Mouse (Mus musculus): Measurements from ENCODE around the gene Ap2a1. TPM values are rescaled to one million over a fixed set of nuclear protein-coding genes. Genes with fewer than 3 reads are reported as not detected.

Ap2a1 gene
- total RNA-seq, 4 experiments from 2014 or later = 99.8 to 139 (median 118) TPM

DNA sequence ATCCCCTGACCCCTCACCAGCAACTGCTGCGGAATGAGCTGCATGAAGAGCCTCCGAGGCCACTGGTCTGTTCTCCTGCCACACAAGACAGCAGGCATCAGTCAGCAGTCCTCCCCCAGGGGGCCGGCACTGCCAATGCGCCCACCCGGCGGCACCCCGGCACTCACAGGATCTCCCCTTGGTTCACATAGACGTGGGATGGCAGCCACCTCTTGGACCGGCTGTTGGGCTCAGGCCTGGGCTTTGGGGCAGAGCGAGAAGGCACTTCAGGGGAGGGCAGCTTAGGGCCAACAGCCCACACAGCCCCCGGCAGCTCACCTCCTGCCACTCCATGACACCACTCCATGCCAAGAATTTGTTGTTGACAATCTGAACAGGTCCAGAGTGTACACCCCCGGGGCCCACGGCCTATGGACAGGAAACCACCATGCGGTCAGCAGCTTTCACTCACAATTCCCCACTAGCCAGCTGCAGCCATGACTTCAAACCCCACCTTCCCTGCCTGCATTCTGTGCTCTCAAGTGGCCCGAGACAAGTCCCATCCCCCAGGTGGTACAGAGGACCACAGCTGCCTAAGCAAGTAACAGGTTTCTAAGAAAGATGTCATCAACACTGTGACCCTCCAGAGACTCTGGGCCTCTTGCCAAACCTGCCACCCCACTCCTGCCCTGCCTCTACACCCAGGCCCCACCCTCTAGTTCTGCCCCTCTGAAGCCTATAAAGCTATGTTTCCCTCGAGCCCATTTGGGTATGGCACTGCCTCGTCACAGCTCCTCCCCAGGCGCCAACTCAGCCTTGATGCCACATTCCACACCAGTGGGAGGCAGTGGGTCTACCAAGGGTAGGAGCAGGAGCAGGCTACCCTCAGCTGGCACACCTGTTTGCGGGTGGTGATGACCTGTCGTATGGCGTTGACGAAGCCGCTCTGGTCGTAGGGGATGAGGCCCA lies 64.4 kb downstream of the Ap2a1 start:
- DNase-seq = peak; percentile 45

DNA sequence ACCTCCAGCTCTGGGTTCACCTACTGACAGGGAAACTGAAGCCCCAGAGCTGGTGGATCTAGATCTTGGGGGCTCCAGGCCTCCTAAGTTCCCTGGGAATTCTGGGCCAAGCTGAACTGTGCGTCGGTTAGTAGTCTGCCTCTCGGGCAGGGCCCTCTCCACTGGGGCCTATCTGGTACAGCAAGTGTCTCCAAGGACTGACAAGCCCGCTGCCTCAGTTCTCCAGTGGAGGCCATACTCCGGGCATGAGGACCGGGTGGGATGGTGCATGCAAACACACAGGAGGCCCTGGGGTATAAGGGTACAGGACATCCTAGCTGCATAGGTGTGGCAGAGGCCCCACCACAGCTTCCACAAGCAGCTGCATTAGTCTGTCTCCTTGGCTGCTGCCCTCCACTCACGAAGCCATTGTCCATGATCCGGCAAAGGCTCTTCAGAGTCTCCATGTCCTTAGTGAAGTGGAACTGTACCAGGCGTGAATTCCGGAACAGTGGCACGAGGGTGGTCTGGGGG lies 65.3 kb downstream of the Ap2a1 start:
- DNase-seq = no peak

DNA sequence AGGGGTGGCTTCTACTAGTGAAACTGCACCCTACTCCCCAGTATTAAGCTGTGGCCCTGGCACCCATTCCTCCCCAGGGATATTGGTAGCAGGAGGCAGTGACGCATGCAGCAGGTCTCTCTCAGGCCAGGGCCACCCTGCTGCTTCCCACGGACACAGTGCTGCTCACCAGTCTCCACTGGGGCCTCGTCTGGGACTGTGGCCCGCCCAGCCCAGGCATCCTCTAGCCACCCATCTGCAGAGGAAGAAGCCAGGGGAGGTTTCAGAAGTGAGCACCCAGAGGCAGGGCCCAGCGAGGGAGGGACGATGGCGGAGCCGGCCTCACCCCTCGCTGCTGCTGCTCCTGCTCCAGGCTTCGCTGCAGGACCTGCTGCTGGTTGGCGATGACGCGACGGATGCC lies 66.1 kb downstream of the Ap2a1 start:
- DNase-seq = no peak

DNA sequence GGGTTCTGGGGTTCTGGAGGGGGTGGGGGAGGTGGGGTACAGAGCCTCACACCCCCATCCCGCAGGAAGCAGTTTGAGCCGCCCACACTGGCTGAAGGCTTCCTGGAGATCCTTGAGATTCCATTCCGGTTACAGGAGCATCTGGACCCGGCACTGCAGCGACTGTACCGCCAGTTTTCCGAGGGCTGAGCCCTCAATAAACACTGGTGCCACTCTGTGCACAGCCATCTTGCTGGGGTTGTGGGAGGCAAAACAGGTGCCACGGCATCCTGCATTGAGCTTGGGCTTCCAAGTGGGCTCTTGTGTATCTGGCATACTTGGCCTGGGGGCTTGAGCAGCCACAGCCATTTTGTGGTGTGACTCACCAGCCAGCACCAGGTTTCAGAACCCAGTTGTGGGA lies 66.9 kb downstream of the Ap2a1 start:
- no peak for DNase-seq

DNA sequence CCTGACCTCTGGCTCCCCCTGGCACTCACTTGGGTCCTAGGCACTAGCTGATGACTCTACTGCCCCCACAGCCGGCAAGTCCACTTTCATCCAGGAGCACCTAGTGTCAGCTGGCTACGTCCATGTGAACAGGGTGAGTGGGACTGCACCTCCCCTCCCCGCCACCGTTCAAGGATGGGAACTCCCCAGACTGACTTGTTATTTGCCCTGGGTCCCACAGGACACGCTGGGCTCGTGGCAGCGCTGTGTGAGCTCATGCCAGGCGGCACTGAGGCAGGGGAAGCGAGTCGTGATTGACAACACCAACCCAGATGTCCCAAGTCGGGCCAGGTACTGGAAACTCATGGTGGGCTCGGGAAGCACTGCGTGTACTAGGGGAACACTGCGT lies 67.9 kb downstream of the Ap2a1 start:
- DNase-seq = no peak

DNA sequence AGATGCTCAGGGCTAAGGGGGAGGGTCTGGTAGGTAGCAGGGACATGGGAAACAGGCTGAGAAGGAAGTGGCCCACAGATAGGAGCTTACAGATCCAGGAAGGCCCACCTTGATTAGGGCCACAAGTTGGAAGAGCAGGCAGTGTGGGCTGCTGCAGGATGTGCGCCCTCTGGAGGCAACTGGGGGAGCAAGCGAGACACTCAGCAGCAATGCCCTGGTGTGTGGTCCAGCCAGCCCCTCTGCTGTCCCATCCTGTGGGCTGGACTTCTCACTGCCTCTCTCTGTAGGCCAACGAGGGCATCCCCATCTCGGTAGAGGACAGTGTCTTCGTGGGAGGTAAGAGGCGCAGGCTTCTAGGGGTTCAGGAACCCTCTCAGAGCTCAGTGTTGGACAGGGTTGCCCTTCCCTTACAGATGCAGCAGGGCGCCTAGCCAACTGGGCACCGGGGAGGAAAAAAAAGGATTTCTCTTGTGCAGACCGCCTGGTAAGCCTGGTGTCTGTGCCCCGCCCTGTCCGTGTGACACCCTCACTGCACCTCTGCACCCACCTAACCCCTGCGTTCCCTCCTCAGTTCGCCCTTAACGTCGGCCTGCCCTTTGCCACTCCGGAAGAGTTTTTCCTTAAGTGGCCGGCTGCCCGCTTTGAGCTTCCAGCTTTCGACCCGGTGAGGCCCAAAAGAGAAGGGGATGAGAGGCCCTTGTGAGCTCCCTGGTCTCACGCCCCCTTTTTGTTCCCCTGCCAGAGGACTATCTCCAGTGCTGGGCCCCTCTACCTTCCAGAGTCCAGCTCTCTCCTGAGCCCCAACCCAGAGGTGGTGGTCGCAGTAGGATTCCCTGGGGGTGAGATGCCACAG lies 68.5 kb downstream of the Ap2a1 start:
- no peak for DNase-seq

DNA sequence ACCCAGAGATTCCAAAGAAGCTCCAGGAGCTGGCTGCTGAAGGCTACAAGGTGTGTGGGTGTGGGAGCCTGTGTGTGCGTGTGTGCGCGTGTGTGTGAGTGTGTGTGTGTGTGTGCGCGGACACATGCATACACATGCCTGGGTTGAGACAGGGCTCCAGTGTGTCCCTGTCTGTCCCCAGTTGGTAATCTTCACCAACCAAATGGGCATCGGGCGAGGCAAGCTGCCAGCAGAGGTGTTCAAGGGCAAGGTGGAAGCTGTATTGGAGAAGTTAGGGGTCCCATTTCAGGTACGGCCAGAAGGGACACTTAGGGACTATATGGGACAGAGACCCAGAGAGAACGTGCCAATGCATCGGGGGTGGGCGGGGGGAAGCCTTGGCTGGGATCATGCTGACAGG lies 69.4 kb downstream of the Ap2a1 start:
- no peak for DNase-seq

DNA sequence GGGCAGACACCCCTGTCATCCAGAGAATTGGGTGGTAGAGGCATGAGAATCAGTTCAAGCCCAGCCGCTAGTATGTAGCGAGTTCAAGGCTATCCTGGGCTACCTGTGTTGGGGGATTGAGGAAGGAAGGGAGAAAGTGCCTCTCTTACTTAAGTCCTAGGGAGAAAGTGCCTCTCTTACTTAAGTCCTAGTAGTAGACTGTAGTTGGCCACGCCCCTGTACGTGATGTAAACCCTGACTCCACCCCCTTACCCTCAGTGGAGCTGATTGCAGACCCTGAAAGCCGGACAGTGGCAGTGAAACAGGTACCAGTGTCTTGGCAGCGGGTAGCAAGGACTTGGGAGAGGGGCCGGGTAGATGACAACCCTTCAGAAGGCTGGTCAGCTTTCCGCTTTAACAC lies 71.4 kb downstream of the Ap2a1 start:
- no peak for DNase-seq

DNA sequence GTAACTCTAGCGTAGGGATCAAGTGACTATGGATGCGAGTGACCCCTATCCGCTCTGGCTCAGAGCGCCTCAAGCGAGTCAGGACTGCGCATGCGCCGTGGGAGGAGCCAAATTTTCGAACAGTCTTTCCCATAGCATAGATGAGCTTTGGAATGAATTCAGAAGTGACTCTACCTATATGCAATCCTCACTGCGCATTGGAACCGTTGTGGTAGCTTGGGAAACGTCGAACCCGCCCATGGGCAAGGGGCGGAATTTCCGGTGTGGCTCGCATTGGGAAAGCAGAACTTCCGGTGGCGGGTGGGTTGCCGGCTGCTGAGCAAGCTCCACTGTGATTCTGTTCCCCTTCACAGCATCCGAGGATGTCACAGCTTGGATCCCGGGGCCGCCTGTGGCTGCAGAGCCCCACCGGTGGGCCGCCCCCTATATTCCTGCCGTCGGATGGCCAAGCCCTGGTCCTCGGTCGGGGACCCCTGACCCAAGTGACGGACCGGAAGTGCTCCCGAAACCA lies 72.2 kb downstream of the Ap2a1 start, which contains the start of gene Pnkp:
Pnkp (plus strand) TSS at position 98 of the 511 bp plus-strand sequence.
- peak; percentile 82 for DNase-seq

DNA sequence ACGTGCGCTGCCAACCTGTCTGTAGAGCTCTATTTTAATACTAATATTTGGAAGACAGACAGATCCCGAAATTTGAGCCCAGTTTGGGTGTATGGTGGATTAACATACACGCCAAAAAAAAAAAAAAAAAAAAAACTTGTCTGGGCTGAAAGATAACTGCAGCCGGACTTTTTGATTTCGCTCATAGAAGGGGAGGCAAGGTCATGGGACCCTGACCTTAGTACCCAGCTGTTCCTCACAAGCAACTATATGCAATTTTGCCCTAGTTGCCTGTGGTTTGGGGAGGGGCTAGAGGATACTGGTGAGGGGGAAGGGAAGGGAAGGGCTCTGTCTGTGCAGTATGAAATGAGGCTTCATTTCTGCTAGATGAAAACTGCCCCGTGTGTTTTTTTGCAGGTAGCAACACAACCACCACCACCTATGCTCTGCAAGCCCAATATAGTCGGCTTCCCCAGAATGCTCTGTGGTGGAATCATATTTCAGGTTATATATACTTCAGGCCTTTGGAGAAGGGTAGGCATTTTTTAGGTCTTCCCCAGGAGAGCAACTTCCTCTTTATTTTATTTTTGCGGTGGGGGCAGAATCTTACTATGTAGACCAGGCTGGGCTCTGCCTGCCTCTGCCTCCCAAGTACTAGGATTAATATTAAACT lies 72.9 kb downstream of the Ap2a1 start:
- DNase-seq = no peak

DNA sequence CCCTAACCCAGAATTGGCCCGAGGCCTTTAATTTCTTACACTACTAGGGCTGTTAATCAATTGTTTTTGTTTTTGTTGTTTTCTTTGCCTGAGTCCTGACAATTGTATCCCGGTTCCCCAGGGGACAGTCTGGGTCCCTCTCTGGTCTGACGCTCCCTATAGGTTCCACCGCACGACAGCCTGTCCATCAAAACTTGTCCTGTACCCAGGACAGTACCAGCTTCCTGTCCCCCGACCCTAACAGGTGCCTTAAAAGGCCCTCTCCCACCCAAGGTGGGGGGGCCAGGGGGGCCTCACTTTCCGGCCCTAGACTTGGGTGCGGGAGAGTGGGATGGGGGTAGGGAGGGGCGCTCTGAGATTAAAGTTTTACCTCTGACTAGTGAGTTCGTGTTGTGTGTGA lies 74.3 kb downstream of the Ap2a1 start:
- no peak for DNase-seq

DNA sequence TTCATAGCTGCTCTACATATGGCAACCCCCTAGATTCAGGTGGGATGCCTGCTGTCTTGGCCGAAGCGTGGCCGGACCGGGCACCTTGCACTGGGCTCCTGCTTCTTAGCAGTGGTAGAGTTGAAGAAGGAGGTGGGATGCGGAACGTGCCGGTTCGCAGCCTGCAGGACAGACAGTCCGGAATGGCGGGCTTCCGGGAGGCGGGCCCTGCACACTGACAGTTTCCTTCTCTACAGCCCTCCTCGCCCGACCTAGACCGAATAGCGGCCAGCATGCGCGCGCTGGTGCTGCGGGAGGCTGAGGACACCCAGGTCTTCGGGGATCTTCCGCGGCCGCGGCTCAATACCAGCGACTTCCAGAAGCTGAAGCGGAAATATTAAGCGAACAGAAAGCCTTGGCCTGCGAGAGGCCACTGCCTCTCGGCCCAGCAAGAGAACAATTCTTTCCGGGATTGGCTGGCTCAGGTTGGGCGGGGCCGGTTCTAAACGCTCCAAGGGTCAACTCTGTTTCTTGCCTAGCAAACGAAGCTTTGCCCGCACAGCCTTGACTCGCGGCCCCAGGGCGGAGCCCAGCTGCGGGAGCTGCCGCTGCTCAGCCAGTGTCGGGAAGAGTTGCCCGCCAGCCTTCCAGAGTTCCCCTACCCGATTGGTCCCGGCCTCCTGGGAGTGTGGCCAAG lies 74.8 kb downstream of the Ap2a1 start:
- DNase-seq = peak; percentile 95

DNA sequence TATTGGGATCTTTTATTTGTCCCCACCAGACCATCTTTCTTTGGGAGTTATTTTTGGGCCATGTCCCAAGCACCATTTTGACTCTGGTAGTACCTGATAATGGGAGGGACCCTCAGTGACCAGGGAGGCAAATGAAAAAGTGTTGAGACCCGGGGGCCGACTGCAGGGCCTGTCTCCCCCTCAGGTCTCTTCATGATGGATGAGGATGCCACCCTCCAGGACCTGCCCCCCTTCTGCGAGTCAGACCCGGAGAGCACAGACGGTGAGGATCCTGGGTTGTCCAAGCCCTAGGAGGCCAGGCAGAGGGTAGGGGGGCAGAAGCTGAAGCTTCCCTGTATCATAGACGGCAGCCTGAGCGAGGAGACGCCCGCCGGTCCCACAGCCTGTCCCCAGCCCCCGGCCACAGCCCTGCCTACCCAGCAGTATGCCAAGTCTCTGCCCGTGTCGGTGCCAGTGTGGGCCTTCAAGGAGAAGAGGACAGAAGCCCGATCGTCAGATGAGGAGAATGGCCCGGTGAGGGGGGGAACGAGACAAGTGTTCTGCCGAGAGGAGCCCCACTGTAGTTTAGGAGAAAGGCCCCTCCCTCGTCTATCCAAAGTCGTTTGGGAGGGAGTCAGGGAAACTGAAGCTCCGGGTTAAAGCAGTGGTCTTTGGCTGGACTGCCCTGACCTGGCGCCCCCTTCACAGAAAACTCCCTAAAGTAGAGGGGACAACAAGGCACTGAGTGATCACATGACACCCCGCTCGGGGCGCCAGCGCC lies 75.5 kb downstream of the Ap2a1 start:
- DNase-seq = no peak

DNA sequence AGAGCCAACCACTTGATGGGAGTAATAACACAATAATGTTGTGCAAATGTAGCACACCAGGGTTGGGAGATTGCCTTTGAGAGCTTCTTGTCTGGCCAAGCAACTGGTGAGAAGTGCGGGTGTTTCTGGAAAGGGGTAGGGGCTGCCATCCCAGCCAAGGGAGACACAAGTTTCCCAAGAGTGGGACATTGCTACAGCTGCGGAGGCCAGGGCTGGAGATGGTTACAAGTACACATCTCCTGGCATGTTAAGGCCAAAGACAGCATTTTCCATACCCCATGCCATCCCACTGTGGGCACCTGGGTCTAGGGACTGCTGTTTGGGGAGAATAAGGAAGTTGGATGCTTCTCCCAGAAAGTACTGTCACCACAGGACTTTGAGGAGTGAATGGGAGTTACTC lies 76.2 kb downstream of the Ap2a1 start:
- DNase-seq = no peak

DNA sequence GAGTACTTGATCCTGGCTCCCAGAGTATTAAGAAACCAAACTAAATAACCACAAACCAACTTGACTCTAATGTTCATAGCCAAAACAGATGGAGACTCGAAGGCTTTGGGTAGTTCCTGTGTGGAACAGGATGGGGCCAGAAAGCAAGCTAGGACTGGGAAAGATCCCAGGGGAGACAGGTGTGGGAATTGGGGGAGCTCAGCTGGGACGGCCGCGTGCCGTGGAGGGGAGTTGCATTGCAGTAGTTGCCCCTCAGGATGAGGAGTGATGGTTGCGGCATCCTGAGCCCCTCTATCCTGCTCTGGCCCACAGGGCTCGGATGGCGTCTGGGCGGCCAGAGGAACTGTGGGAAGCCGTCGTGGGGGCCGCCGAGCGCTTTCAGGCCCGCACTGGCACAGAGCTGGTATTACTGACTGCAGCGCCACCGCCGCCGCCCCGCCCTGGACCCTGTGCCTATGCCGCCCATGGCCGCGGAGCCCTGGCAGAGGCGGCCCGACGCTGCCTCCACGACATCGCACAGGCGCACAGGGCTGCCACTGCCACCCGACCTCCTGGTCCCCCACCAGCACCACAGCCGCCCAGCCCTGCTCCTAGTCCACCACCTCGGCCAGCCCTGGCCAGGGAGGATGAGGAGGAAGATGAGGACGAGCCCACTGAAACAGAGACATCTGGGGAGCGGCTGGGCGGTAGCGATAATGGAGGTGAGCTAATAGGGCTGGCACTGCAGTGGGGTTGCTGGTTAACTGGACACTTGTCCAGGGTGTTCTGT lies 76.9 kb downstream of the Ap2a1 start:
- DNase-seq = no peak

DNA sequence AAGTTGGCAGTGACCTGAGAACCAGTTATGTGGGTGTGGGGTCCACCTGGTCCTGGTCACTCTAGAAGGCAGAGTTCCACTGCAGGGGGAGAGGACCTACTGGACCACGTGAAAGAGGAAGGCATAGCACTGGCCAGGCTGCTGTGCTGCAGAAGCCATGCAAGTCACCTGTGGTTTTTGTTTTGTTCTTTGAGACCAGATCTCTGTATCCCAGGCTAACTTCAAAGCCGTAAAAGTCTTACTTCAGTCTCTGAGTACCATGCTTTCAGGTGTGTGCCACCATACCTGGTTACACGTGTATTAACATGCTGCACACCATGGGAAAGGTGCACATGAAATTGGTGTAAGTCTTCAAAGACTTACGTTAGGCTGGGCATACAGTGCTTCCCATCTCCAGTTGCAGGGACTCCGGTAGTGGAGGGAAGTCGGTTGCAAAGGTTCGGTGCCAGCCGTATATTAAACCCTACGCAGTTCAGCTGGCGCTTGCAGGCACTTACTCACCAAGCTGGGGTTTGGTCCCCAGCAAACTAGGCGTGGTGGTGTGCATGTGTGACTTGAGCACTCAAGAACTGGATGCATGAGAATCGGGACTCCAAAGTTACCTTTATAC lies 77.6 kb downstream of the Ap2a1 start:
- DNase-seq = no peak

DNA sequence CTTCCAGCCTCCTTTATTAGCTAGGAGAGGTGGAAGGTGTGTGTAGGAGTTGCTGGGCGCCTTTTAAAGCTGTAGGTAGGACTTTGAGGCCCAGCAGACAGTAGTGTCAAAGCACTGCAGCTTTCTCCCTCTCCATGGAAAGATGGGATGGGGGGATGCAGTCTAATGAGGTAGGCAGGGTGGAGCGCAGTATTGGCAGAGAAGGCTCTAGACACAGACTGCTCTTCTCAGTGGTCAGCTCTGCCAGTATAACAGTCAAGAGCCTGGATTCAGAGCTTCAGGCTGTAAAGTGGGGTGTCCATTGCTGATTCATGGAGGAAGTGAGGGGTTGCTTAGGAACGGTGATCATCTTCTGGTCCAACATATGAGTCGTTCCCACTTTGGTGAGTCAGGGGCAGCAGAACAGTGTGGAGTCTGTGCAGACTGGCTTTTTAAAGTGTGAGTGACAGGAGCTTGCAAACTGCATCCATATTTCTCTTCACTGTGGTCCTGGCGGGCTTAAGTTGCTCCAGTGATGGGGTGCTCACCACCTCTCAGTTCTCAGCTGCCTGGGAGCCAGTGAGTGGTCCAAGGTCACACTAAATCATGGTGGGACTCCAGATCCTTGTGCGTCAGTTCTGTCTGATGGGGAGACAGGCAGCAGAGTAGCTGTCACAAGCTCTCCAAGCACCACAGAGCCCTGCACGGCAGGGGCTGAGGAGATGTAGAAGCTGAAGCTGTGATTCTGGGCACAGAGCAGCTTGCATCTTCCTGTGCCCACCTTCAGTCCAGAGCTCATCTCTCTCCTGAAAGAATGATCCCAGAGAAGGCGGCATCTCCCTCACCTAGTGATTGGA lies 78.3 kb downstream of the Ap2a1 start:
- no peak for DNase-seq

All from adrenal gland, adult 8-10 months (tissue).